Mouse (Mus musculus): Measurements from ENCODE around the gene Srrm2.

The Srrm2 gene

DNA sequence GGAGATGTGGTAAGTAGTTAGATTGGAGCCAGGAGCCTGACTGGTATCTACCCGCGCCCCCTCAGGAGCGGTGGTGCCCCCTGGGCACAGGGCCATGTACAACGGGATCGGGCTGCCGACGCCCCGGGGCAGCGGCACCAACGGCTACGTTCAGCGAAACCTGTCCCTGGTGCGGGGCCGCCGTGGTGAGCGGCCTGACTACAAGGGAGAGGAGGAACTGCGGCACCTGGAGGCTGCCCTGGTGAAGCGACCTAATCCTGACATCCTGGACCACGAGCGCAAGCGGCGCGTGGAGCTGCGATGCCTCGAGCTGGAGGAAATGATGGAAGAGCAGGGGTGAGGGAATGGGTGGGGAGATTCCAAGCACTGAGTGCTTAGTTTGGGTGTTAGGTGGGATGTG is 16.5 kb downstream of the Srrm2 start:
- DNase-seq (ENCODE audit: low spot score) = peak; percentile 66

GRCm38 (mm10) chr17:23807918-23808317 is 17.6 kb downstream of the Srrm2 start:
- no peak for DNase-seq (ENCODE audit: low spot score)

GRCm38 (mm10) chr17:23815641-23816040 is 25.3 kb downstream of the Srrm2 start:
- no peak for DNase-seq (ENCODE audit: low spot score)

DNA sequence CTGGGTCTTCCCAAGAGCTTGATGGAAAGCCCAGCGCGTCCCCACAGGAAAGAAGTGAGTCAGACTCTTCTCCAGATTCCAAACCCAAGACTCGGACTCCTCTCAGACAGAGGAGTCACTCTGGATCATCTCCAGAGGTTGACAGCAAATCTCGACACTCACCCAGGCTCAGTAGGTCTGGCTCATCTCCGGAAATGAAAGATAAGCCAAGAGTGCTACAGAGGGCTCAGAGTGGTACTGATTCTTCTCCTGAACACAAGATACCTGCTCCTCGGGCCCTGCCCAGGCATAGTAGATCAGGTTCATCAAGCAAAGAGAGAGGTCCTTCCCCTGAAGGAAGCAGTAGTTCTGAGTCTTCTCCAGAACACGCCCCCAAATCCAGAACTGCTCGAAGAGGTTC is 28.2 kb downstream of the Srrm2 start:
- DNase-seq (ENCODE audit: low spot score) = no peak

GRCm38 (mm10) chr17:23819235-23819634 is 28.9 kb downstream of the Srrm2 start:
- peak; percentile 49 for DNase-seq (ENCODE audit: low spot score)

DNA sequence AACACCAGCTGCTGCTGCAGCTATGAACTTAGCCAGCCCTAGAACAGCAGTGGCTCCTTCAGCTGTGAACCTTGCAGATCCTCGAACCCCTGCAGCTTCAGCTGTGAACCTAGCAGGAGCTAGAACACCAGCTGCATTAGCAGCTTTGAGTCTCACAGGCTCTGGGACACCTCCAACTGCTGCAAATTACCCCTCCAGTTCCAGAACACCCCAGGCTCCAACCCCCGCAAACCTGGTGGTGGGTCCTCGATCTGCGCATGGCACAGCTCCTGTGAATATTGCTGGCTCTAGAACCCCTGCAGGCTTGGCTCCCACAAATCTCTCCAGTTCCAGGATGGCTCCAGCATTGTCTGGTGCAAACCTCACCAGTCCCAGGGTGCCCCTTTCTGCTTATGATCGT is 30.4 kb downstream of the Srrm2 start:
- no peak for DNase-seq (ENCODE audit: low spot score)

DNA sequence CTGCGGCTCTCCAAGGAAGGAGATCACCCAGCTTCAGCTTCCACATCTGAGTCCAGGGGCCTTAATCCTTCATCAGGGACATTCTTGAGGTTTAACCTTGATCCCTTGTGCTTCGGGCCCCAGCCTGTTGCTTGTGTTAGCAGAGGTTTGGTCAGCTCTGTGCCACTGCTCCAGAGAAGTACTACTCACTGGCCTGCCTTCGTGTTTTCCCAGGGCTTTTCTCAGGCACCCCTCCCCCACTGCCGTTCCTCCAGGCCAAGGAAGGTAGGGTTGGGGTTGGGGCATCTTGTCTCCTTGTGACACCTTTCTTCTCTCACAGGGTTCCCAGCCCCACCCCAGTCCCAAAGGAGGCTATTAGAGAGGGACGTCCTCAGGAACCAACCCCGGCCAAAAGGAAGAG is 31.8 kb downstream of the Srrm2 start:
- DNase-seq (ENCODE audit: low spot score) = peak; percentile 66

GRCm38 (mm10) chr17:23823018-23823417 is 32.7 kb downstream of the Srrm2 start:
- DNase-seq (ENCODE audit: low spot score) = peak; percentile 56

DNA sequence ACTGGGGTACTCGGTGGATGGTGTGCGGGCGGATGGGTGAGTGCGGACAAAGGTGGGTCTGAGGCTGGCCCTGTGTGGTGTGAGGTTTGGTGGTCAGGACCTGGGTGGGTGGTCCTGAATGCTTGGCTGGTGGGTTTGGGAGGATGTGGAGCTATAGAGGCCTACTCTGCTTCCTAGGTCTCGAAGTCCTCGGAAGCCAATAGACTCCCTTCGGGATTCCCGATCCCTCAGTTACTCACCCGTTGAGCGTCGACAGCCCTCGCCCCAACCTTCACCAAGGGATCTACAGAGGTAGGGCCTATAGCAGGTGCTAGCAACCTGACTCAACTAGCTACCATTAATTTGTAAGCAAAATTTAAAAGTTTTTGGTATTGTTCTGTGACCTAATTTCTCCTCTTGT is 33.3 kb downstream of the Srrm2 start:
- no peak for DNase-seq (ENCODE audit: low spot score)

- DNase-seq (ENCODE audit: low spot score) = no peak
These were observed 35.3 kb downstream of the Srrm2 start for GRCm38 (mm10) chr17:23825591-23825990.

DNA sequence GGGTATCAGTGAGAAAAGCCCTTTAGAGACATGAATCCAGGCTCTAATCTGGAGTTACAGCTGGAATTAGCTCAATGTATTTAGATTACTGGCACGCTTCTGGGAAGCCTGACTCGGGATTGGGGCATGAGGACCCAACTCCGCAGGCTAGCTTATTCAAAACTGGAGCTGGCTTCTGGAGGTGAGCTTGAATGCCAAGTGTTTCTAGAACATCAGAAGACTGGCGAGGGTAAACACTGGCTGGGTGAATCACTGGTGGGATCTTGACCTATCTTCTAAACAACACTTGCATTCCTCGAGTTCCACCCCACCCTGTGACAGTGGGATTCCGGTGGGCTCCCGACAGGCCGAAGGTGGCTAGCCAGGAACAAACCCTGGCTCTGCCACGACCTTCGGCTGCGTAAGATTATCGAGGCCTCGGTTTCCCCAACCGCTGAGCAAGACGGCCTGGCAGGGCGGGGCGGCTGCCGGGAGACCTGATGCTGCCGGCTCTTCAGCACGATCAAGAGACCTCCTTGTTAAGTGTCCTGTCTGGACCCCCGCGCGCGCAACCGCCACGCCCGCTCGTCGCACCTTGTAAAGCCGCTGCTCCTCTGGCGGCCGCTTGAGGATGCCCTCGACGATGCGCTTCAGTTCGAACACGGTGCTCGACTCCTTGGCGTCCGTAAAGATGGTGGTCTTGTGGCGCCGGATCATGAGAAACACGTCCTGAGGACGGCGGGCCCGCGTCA is 38.1 kb downstream of the Srrm2 start:
- peak; percentile 73 for DNase-seq (ENCODE audit: low spot score)

DNA sequence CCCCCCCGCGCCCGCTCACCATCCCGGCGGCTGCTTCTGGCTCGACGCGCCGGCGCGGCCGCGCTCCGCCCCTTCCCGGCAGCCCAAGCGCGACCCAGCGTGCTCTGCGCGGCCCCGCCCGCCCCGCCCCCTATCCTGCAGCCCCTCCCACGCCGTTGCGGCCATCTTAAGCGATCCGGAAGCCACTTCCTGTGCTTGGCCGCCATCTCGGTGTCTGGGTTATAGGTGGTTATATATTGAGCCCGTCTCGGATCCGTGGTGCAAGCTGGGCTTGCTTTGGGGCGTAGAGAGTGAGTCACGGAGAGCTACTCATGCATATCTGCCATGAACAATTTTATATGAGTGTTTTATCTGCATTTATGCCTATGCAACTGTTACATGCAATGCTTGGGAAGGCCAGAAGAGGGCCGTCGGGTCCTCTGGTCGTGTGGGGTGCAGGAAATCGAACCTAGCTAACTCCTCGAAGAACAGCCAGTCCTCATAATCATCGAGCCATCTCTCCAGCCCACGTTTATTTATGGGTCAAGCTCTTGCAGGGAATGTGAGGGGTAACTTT is 38.8 kb downstream of the Srrm2 start, which contains the start of gene Elob:
TSS of gene Elob (minus strand) at position 73 of the 556 bp plus-strand sequence.
- peak; percentile 89 for DNase-seq (ENCODE audit: low spot score)

DNA sequence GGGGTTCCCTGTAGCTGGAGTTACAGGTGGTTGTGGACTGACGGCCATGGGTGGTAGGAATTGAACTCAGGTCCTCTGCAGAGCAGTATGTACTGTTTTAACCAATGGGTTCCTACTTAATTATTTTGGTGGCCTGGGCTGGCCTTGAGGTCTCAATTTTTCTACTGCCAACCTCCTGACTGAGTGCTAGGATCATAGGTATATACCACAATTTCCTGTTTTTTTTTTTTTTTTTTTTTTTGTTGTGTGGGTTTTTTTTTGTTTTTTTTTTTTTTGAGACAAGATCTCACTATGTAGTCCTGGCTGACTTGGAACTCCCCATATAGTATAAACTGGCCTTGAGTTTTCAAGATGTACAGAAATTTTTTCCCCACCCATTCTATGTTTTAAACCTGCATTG is 40.9 kb downstream of the Srrm2 start:
- no peak for DNase-seq (ENCODE audit: low spot score)

- DNase-seq (ENCODE audit: low spot score) = no peak
These were observed 45.8 kb downstream of the Srrm2 start, which contains the start of gene Prss33 for GRCm38 (mm10) chr17:23836006-23836575. Prss33 (minus strand) TSS chr17:23836056.

- DNase-seq (ENCODE audit: low spot score) = peak; percentile 77
These were observed 50.8 kb downstream of the Srrm2 start for GRCm38 (mm10) chr17:23841145-23841544.

DNA sequence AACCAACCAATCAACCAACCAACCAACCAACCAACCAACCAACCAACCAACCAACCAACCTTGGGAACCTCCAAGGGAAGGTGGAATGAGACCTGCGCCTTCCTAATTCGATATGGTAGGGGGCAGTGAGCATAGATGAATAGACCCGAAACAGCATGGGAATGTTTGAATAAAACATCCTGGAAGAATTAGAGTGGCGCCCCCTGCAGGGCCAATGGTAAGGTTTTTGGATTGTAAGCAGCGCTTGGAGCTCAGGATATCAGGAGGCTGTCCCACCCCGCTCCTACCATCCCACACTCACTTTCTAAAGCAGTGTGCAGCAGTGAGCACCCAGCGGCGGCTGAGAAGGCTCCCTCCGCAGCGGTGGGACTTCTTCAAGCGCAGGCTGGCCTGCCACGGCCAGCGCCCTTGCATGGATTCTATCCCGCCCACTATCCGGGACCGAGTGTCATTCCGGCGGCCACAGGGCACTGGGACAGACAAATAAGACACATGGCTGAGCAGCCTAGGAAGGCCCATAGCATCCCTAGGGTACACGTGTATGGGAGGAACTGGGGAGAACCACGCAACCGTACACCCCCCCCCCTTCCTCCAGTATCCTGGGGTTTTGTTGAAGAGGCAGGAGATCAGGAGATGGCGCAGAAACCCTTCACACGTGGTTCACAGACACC is 52.9 kb downstream of the Srrm2 start:
- DNase-seq (ENCODE audit: low spot score) = no peak

DNA sequence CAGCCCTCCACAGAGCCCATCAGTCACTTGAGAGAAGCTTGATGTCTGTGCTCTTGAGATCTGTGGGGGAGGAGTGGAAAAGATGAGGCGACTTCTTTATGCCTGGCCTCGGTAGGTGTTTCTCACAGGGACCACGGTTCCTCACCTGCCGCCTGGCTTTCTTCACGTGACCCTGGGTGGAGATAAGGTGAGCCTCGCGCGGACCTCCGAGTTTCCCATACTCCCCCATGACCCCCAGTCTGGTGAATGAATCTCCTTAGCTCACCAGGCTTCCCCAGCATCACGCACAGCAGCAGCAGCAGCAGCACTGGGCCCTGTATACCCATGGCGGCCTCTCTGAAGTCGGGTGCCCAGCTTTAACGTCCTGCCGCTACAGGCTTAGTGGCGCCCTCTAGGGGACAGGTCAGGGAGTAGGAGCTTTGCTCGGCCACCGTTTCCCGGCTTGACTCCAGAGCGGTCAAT is 53.5 kb downstream of the Srrm2 start, which contains the start of the genes Prss32 and Prss41:
TSS of gene Prss32 (plus strand) at position 44 of the 462 bp plus-strand sequence.
TSS of gene Prss41 (minus strand) at position 361 of the 462 bp plus-strand sequence.
- DNase-seq (ENCODE audit: low spot score) = peak; percentile 81

DNA sequence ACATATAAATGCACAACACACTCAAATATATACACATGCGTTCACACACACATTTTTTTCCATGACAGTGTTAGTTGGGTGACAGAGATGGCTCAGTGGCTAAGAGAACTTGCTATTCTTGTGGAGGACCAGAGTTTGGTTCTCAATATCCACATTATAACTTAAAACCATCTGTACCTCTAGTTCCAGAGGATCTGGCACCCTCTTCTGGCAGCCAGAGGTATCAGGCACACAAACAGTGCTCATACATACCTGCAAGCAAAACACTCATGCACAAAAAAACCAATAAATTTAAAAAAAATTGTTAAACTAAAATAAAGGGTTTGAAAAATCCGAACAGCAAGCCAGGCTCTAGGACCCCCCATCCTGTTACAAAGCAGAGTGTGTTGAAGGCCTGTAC is 59.7 kb downstream of the Srrm2 start:
- DNase-seq (ENCODE audit: low spot score) = no peak

DNA sequence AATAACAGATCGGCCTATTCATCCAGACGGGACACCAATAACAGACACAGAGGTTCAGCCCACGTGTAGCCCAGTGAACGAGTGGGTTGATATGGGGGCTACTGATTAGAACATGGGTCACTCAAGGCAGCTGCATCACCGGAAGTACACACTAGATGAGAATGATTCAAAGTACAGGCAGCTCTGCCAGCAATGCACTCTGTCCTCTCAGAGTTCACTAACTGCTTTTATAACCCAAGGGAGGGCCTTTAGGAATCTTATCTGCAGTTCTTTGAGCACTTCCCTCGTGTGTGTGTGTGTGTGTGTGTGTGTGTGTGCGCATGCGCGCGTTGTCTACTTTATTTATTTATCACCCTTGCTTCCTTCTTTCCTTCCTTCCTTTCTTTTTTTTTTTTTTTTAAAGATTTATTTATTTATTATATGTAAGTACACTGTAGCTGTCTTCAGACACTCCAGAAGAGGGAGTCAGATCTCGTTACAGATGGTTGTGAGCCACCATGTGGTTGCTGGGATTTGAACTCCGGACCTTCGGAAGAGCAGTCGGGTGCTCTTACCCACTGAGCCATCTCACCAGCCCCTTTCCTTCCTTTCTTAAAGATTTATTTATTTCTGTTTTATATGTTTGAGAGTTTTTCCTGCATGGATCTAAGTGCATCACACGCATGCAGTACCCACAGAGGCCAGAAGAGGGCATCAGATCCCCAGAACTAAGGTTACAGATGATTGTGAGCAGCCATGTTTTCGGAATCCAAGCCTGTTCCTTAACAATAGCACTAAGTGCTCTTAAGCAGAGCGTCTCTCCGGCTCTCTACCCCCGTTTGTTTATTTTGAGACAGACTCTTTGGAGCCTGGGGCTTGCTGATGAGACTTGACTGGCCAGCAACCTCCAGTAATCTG is 60.8 kb downstream of the Srrm2 start:
- DNase-seq (ENCODE audit: low spot score) = peak; percentile 86

DNA sequence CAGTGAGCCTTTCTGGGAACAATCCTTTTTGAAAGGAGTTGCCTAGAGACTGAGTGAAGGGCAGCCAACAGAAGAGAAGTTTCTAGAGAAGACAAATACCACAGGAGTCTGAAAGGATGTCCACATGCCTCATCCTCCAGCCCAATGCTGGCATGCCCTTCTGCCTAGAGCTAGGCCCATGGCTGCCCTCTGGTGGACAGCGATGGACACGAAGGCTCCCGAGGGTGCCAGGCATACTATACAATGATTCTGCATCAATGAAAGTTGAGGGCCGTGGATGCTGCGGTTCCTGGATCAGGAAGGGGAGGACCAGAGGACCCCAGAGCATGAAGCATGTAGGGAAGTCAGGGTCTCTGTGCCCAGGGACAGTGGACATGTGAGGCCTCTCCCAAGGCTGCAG is 63.0 kb downstream of the Srrm2 start:
- peak; percentile 84 for DNase-seq (ENCODE audit: low spot score)

DNA sequence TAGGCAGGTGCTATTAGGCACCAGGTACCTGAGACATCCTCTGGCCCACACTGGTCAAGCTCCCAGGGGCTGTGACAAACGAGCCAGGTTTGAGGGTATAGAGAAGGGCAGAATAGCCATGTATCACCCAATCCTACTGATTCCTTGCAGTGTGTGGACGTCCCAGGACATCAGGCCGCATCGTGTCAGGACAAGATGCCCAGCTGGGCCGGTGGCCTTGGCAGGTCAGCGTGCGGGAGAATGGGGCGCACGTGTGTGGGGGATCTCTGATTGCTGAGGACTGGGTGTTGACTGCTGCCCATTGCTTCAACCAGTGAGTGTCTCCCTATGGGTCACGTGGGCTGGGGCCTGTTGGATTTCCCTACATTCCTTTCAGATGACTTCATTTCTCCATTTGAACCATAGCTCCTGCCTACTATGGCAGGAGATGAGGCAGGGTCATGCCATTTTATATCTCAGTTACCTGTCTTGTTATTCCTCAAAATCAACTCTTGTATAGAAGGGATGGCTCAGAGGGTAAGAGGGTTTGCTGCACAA is 64.0 kb downstream of the Srrm2 start:
- no peak for DNase-seq (ENCODE audit: low spot score)

Data from testis, postnatal 10 days (tissue).